Comparison of ENCODE assay signal across 9 mouse cellular contexts in genomic region chr2:139966288-139966687, GRCm38 (mm10).
A peak's percentile ranks its signal among the peaks of the same experiment; 100 is the strongest.
DNase-seq lines count a peak whose midpoint lies in the region; TF ChIP-seq lines count a peak whose summit lies in the region.
"Had no signal": no experiment of that assay in that cellular context is flagged by ENCODE, and none has a peak within 500 bp of the region (broad histone marks: within the 10 kb centered on the region; RNA-seq: fewer than 3 reads in every experiment).

No protein-coding gene starts in this region.

- no peak for TF ChIP-seq POLR2A in thymus, adult 2 months (IDR thresholded peaks at IDR 0.05; ENCODE audit: control insufficient read depth, extremely low read depth, insufficient read depth, low read length, poor library complexity)

- H3K36me3 ChIP-seq in thymus, adult 2 months (ENCODE audit: control insufficient read depth, insufficient read depth, low read length), result no peaks in the 10 kb centered on the region
- H3K36me3 ChIP-seq: limb, embryonic 15.5 days had no signal

- DNase-seq in gastrocnemius, postnatal 10 days, result peak; percentile 40
- DNase-seq in gastrocnemius, adult 8-10 months (ENCODE audit: low spot score in 2 of 2), result no peak
- peak; percentile 31 for DNase-seq in right cerebral cortex, adult 18-20 months
- DNase-seq in right cerebral cortex, postnatal 36 days (ENCODE audit: low spot score in 2 of 2), result no peak
- peak; percentile 82 for DNase-seq in adrenal gland, postnatal 14 days
- DNase-seq in frontal cortex, postnatal 36 days (ENCODE audit: low spot score in 2 of 2), result peak; percentile 20 to 52
- DNase-seq in lung, adult 18-20 months, result peak; percentile 15 to 45
- peak; percentile 70 for DNase-seq in thymus, adult 2 months

- no peaks in the 10 kb centered on the region for H3K4me1 ChIP-seq in thymus, adult 2 months (replicated peaks; ENCODE audit: control insufficient read depth, insufficient read depth, low read length)
- H3K4me1 ChIP-seq: limb, embryonic 15.5 days had no signal

- no peaks in the 10 kb centered on the region for H3K27me3 ChIP-seq in thymus, adult 2 months (ENCODE audit: control insufficient read depth, insufficient read depth, low read length)
- H3K27me3 ChIP-seq: limb, embryonic 15.5 days had no signal

- whole genome bisulfite sequencing in thymus, adult 2 months, result 64% methylated on average over 3 of the region's 3 CpGs

- H3K4me3 ChIP-seq in thymus, adult 2 months (ENCODE audit: control insufficient read depth, insufficient read depth, low read length), result no peak overlapping the region
- H3K4me3 ChIP-seq: limb, embryonic 15.5 days had no signal

- TF ChIP-seq CTCF in thymus, adult 2 months (IDR thresholded peaks at IDR 0.05; ENCODE audit: borderline replicate concordance, control insufficient read depth, extremely low read depth, insufficient read depth, low read length, poor library complexity), result no peak

- H3K27ac ChIP-seq in thymus, adult 2 months (ENCODE audit: control insufficient read depth, insufficient read depth, low read length), result no peak overlapping the region
- H3K27ac ChIP-seq: limb, embryonic 15.5 days had no signal

Comparison
In these comparisons a context has a peak if more than half of its experiments do, and no peak if none do; other contexts are left out.
1. DNase-seq: peak in gastrocnemius, postnatal 10 days (single experiment), right cerebral cortex, adult 18-20 months (single experiment), adrenal gland, postnatal 14 days (single experiment), frontal cortex, postnatal 36 days (2 of 2), lung, adult 18-20 months (2 of 2) and thymus, adult 2 months (single experiment); none in gastrocnemius, adult 8-10 months (0 of 2) and right cerebral cortex, postnatal 36 days (0 of 2).